Mouse (Mus musculus): ENCODE results near the gene Cdh13. TPM values are rescaled to one million over a fixed set of nuclear protein-coding genes. Genes with fewer than 3 reads are reported as not detected.

The Cdh13 gene
- total RNA-seq, 2 experiments from 2014 or later = 0.10 TPM; not detected in 1

DNA sequence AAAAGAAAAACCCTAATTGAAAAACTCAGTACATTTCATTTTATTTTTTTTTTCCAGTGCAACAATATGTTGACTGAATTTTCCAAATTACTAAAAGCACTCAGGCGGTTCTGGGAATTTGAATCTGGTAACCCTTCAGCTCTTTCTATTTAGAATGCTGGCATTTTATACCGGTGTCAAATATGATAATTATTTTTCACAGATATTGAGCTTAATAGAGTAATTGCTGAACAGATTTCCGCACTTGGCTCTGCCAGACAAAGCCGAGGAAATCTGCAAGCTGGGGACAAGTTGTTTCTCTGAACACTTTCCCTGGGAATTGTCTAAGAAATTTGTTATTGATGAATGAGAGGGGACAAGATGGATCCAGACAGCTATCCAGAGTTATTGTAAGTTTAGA is 256.4 kb downstream of the Cdh13 start:
- no peak for ATAC-seq (replicated peaks; ENCODE audit: poor library complexity, severe bottlenecking)

DNA sequence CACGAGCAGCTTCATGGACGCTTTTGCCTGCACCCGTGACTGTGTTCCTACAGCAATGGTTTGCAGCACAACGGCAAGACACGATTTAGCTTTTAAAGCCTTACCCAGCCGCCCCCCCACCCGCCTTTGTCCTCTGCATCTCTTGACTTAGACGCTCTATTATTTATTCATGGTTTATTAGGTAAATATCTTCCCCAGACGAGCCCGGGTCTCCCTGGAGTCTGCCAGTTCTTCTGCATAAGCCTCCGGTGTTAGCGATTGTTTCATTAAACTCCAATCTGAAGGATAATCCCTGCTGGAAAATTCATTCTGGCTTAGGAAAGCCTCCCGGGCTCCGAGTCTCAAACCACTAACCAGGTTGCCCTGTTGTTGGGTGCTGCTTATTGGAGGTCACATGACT is 268.9 kb downstream of the Cdh13 start:
- ATAC-seq (replicated peaks; ENCODE audit: poor library complexity, severe bottlenecking) = no peak

DNA sequence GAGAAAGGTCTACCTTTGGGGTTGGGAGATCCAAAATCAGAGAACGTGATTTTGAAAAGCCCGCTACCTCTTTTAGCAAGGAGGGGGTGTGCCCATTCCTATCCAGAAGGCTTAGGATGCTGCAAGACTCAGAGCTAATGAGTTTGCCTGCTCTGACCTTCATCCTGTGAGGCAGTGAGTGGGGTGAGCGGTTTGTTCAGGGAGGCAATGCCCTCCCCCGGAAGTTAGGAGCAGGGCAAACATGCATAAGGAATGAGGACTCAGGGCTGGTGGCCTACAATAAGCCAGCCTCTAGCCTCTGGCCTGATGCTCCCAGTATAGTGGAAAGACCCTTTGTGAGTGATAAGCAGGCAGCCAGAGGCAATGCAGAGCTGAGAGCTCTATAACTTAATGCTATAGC is 269.3 kb downstream of the Cdh13 start:
- no peak for ATAC-seq (replicated peaks; ENCODE audit: poor library complexity, severe bottlenecking)

DNA sequence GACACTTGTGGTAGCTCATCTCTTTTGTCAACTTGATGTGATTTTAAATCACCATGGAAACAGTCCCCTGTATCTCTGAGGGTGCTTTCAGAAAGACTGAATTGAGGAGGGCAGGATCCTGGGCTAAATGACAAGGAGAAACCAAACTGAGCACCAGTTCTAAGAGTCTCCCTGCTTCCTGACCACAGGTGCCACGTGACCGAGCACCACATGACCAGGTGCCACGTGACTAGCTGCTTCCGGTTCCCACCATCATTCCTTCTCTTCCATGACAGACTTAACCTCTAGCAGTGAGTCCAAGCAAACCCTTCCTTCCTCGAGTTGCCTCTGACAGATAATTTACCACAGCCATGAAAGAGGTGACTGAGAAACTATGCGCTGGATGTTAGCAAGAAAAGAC is 280.5 kb downstream of the Cdh13 start:
- no peak for ATAC-seq (replicated peaks; ENCODE audit: poor library complexity, severe bottlenecking)

DNA sequence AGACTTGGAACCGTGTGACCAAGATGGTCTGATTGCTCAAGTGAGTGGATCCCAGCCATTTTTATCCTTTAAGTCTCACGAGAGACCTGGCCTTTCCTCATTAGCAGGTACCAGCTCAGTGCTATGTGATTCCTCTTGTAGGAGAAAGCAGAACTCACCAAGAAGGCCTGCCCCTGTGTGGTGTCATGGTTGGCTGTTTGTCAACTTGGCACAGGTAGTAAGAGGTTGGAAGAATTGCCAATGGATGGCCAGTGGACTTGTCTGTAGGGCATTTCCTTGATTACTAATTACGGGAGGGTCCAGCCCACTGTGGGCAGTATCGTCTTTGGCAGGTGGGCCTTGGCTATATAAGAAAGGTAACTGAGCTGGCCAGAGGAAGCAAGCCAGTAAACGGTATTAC is 281.7 kb downstream of the Cdh13 start:
- ATAC-seq (replicated peaks; ENCODE audit: poor library complexity, severe bottlenecking) = no peak

DNA sequence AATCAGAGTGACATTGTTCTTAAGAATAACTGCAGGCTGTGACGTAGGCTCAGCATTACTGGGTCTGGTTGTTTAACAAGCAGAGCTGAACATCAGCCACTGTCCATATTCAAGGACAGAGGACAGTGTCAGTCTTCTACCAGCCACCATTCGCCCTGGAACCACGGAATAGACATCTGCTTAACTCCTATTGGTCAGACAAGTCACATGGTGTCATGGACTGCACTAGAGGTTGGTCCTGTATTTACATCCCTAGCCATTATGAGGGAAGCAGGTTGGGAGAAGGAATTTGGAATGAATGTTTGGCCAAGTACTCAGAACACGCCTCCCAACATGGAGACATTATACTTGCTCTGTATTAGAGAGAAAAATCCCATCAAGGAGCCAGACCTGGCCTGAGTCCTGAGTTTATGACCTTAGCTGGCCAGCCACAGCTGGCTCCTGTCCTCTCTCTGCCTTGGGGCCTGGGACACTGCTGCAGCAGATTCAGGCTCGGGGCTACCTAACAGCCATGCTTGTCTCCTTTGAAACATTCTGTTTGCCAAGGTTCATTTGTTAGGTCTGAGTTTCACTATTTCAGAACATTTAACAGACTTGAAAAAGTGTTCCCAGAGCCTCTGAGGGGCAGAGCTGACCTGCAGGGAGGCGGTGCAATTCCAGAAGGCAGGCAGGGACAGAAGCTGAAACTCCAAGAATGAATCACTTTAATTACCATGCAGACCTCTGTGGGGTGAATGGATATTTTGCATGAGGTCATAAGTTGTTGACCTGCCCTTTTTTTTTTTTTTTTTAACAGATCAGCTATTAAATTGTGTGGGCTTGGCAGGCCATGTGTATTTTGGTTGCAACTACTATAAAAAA is 282.6 kb downstream of the Cdh13 start:
- no peak for ATAC-seq (replicated peaks; ENCODE audit: poor library complexity, severe bottlenecking)

DNA sequence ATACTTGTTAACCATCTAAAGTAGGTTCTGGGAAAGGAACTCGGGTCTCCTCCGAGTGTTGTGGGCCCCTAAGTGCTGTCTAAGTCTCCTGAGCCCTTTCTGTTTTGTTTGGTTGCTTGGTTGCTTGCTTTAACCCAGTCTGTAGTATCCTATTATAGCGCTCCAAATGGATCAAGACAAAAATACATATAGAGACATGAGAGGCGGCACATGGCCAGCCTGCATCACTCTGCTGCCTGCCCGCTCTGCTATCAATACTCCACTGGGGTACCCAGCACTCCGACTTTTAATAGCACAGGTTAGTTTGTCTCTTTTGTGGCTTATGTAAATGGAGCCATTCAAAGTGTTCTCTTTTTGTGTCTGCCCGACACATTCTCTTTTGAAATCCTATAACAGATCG is 285.8 kb downstream of the Cdh13 start:
- ATAC-seq (replicated peaks; ENCODE audit: poor library complexity, severe bottlenecking) = no peak

DNA sequence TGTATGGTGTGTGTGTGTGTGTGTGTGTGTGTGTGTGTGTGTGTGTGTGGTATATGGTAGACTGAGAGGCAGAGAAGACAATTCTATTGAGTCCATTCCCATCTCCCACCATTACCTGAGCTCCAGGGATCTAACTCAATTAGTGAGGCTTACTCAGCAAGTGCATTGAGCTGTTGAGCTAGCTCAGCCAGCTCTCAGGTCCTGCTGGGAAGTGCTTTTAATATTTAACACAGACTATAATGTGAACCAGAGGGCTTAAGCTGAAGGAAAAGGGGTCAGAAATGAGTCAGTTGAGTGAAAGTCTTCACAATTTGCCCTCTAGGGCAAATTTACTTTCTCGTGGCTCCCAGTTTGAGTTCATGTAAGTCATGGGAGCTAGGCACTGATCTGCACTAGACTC is 297.7 kb downstream of the Cdh13 start:
- ATAC-seq (replicated peaks; ENCODE audit: poor library complexity, severe bottlenecking) = no peak

DNA sequence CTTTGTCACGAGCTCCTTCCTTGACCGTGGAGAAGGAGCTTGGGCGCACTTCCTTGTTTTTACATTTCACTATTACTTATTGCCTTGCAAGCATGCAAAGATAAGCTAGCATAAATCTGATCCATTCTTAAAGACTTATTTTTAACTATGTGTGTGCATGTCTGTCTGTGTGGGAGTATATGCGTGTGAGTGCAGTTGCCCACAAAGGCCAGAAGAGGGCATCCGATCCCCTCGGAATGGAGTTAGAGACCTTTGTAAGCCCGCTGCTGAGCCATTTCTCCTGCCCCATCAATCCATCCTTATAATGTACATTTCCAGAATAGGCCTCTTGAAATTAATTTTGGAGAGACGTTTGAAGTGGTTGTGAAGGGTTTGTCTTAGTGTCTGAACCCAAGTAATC is 298.7 kb downstream of the Cdh13 start:
- no peak for ATAC-seq (replicated peaks; ENCODE audit: poor library complexity, severe bottlenecking)

DNA sequence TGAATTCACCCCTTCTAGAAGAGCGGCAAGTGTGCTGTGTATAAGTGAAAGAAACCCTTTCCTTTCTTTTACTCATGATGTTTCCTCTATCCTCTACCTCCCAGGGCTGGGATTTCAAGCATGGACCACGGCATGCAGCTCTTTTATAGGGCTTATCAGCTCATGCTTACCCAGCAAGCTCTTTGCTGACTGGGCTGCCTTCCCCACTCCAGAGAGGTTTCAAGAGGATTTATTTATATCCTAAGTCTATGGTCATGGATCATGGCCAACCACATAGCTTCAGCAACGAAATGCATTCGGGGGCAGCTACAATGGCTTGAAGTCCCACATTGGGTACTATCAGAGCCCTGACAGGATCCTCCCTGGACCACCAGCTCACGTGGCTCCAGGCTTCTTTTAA is 304.4 kb downstream of the Cdh13 start:
- no peak for ATAC-seq (replicated peaks; ENCODE audit: poor library complexity, severe bottlenecking)

DNA sequence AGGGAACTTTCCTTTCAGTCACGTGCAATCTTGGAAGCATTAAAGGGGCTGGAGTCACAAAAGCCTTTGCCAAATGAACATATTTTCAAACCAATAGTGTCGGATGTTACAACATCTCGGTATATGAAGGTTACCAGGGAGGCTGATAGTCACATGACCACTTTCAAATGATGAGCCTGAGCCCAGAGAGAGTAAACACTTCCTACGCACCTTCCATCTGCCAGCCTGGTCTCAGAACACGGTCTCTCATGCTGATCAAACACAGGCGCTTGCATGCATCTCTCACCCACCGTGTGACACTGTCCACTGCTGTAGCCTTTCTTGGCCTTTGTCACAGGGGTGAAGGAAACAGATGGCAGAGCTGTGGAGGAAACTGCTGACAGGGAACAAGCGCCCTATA is 313.3 kb downstream of the Cdh13 start:
- no peak for ATAC-seq (replicated peaks; ENCODE audit: poor library complexity, severe bottlenecking)

DNA sequence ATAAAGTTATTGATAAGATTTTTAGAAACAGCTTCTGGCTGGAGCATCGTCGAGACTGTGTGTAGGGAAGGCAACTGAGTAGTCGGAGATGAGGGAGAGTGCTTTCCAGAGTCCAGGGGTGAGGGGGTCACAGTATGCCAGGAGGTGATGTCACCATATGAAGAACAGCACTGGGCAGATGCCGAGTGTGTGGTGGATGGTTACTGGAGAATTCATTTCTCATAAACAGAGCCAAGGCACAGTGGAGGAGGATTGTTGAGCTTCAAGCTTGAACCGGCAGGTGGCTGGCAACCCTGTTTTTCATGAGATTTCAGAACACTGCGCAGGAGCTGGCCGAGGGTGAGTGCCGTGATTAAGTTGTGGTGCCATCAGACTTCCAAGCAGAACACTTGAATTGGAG is 317.8 kb downstream of the Cdh13 start:
- no peak for ATAC-seq (replicated peaks; ENCODE audit: poor library complexity, severe bottlenecking)

DNA sequence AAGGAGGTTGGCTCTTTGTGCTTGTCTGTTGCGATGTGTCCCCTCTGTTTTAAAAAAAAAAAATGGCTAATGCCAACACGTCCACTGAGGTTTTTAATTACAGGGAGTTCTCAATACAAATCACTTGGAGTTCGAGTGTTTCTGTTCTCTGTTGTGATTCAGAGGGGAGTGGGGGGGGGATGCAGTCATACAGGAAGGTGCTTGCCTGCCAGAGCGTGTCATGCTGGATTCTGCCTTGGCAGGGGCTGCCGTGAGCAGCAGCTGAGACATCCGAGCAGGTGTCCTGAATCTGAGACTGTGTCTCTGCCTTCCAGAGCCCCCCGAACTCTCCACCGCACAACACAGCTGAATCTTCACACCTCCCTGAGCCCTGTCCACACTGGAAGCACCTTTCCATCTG is 318.5 kb downstream of the Cdh13 start:
- no peak for ATAC-seq (replicated peaks; ENCODE audit: poor library complexity, severe bottlenecking)

DNA sequence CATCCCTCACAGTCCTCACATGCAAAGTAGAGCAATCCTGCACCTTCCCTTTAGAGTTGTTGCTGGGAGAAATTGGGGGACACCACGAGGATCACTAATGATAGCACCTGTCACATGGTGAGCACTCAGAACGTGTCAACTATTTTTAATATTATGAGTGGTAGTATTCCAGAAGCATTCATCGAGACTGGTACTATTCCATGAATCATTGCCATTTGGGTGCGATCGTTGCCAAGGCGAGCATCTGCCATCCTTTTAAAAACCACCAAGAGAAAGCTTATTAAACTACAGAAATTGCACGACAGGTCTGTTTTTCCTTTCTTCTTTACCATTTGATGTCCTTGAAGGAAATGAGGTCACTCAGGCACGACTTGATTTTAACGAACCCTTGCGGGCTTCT is 328.0 kb downstream of the Cdh13 start:
- ATAC-seq (replicated peaks; ENCODE audit: poor library complexity, severe bottlenecking) = no peak

DNA sequence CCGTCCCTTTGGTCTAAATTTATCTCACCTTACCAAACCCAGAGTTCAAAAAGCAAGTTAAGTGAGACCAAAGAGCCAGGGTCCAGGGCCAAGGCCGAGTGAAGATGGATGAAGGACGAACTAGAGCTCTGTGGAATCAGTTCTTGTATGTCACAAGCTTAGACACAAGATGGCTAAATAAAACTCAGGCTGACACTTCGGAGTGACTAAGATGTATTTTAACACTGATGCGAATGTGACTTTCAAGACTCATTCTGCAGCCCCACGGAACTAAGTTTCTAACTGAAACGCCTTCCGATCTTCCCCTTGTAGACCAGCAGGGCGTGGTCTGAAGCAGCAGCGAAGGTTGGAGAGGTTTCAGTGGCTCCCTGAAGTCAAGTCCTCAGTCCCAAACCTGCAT is 334.7 kb downstream of the Cdh13 start:
- ATAC-seq (replicated peaks; ENCODE audit: poor library complexity, severe bottlenecking) = no peak

DNA sequence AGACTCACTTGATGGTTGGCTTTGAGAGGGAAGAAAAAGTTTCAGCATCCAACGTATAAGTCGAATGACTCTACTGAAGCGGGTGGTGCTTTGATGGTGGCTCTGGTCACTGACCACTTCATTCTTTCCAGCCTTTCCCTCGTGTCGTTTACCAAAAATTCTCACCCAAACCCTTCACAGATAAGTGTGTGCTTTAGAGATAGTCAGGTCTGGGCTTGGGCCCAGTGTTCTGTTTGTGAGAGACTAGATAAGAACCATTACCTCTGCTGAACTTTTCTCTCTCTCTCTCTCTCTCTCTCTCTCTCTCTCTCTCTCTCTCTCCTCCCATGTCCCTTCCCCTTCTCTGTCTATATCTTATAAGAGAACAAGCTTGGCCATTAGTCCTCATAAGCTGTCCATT is 342.9 kb downstream of the Cdh13 start:
- no peak for ATAC-seq (replicated peaks; ENCODE audit: poor library complexity, severe bottlenecking)

DNA sequence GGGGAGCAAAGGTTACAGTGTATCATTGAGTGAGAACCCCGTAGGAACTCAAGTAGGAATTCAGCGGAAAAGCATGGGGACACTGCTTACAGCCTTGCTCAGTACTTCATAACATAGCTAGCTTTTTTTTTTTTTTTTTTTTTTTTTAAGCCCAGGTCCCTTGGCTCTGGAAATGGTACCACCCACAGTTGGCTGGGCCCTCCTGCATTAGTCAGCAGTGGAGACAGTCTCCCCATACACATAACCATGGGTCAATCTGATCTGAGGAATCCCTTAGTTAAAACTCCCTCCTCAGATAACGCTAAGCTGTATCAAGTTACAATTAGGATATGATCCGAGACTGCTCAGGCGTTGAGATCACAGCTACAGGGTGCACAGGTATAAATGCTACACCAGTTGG is 344.2 kb downstream of the Cdh13 start:
- no peak for ATAC-seq (replicated peaks; ENCODE audit: poor library complexity, severe bottlenecking)

DNA sequence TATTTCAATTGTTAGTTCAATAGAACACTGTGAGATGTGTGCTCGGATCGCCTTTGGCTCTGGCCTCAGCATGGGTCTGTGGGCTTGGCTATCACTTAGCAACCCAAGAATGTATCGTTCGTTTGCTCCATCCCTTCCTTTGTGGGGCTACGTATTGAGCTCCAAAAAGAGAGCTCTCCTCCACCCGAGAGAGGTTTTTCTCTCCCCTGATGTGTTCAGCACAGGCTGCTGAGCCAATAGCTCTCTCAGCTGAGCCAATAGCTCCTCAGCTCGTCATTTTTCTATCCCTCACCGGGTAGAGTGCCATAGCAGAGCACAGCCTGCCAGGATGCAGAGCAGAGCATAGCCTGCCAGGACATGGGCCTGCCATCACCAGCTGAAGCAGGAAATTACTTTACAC is 345.2 kb downstream of the Cdh13 start:
- no peak for ATAC-seq (replicated peaks; ENCODE audit: poor library complexity, severe bottlenecking)

DNA sequence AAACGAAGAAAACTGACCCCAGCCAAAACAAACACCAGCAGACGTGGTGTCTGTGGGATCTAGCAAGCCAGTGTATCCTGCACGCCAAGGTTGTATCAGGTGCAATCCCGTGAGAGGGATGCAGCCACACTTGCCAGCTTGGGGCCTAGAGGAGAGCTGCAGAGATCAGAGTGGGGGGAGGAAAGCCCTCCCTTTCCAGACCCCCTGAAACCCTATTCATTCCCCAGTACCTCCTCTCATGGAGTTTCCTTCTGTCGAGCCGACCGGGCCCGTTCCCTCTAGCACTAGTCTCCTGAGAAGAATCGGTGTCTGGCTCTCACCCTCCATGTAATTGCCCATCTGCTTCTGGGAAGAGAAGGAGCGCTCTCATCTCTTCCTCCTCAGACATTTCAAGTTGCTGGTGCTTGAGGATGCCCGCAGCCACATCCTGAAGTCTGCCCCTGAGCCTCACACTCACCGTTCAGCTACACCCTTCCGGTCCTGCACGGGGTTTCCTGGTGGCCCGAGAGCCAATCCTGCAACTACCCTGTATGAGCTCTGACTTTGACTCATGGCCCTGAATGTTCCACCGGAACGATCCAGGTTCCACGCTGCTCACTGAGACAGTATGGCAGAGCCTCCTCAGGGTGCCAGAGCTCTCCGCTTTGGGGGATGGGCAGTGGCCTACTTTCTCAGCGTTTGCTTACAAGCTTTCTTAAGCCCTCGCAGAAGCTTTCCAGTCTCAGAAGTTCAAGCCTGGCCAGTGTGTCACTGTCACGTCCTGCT is 351.9 kb downstream of the Cdh13 start:
- no peak for ATAC-seq (replicated peaks; ENCODE audit: poor library complexity, severe bottlenecking)

DNA sequence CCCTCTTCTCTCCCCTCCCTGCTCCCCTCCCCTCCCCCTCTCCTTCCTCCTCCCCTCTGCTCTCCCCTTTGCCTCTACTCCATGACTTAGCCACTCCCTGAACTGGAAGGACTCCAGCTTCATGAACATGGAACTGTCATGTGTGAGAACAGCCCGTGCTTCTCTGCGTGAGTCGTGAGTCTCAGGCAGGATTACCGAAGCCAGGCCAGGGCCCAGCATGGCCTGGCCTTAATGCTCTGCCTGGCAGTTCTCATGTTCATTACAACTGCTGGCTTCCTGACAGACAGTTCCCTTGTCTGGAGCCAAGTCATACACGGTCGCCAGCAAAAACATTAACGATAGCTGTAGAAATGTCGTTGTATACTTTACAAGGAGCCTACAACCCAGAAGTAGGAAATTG is 356.1 kb downstream of the Cdh13 start:
- no peak for ATAC-seq (replicated peaks; ENCODE audit: poor library complexity, severe bottlenecking)

DNA sequence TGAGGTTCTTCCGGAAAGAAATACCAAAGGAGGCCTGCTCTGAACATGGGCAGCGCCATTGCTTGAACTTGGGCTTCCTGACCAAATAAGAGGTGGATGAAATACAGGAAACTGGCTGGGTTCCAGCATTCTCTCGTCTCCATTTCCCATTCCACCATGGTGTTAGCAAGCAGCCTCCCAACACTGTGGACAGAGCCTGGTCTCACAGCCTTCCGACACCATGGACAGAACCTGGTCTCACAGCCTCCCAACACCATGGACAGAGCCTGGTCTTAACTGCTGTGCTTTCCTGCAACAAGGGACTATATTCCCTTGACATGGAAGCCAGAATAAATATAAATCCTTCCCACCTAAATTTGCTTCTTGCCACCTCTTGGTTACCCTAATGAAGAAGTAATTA is 358.3 kb downstream of the Cdh13 start:
- no peak for ATAC-seq (replicated peaks; ENCODE audit: poor library complexity, severe bottlenecking)
